Mouse (Mus musculus) kidney, postnatal 0 days (tissue): ENCODE data around the gene 4931422A03Rik. TPM values are rescaled to one million over a fixed set of nuclear protein-coding genes. Genes with fewer than 3 reads are reported as not detected.

Source experiments
- ATAC-seq: fragments of 200-750 bp; cut with Nextera tagmentation; replicated peaks from 2 replicates; pipeline ENCODE4 v1.8.0; 2017; ENCODE audit warnings: low read depth, moderate number of reproducible peaks, moderate TSS enrichment, moderate library complexity; ENCODE audit not compliant: low FRiP score
- DNase-seq: peaks from one replicate; pipeline ENCODE4 v3.0.0-alpha.2; 2016; ENCODE audit warnings: low spot score
- H3K27ac ChIP-seq: fragments of 300-500 bp; sonication (generic); 2 replicates; pipeline ENCODE4 v1.5.1; 2014; ENCODE audit warnings: mild to moderate bottlenecking
- H3K27me3 ChIP-seq: fragments of 300-500 bp; sonication (generic); 2 replicates; pipeline ENCODE4 v1.6.1; 2014; ENCODE audit warnings: low read length, mixed read lengths; ENCODE audit not compliant: insufficient read depth
- H3K36me3 ChIP-seq: fragments of 300-500 bp; sonication (generic); 2 replicates; pipeline ENCODE4 v1.6.1; 2014; ENCODE audit warnings: low read length, mixed read lengths; ENCODE audit not compliant: insufficient read depth
- H3K4me1 ChIP-seq: fragments of 300-500 bp; sonication (generic); replicated peaks from 2 replicates; pipeline ENCODE4 v1.6.1; 2014; ENCODE audit warnings: antibody characterized with exemption, low read length, mixed read lengths; ENCODE audit not compliant: insufficient read depth
- H3K4me2 ChIP-seq: fragments of 300-500 bp; sonication (generic); 2 replicates; pipeline ENCODE4 v1.6.1; 2014; ENCODE audit warnings: mild to moderate bottlenecking, low read length, moderate library complexity, mixed read lengths
- H3K4me3 ChIP-seq: fragments of 300-500 bp; sonication (generic); replicated peaks from 2 replicates; pipeline ENCODE4 v1.5.1; 2014; ENCODE audit warnings: low read depth, low read length
- H3K9ac ChIP-seq: fragments of 300-500 bp; sonication (generic); 2 replicates; pipeline ENCODE4 v1.6.1; 2014; ENCODE audit warnings: low read depth, low read length
- H3K9me3 ChIP-seq: fragments of 300-500 bp; sonication (generic); replicated peaks from 2 replicates; pipeline ENCODE4 v1.6.1; 2016; ENCODE audit warnings: low read length, inconsistent platforms, mixed read lengths
- CTCF ChIP-seq: IDR thresholded peaks from 2 replicates; pipeline ENCODE4 v1.5.1; 2016; ENCODE audit warnings: antibody characterized with exemption, low read depth, mild to moderate bottlenecking, moderate library complexity
- WGBS: fragments of 180-500 bp; shearing (Covaris S2); extraction: QIAGEN DNeasy Blood & Tissue Kit; methylation state at CpG from one replicate; pipeline ENCODE4 v1.1.7; 2014; 5-methylcytosine and 5-hydroxymethylcytosine counted together
- polyA plus RNA-seq: library from polyadenylated mRNA; unstranded; fragments of >200 nt; fragmentation: Nextera tagmentation; extraction: Ambion mirVana; gene quantifications from 2 replicates; pipeline ENCODE4 v1.2.1, GENCODE M21; 2015

The 4931422A03Rik gene
- polyA plus RNA-seq, 1 experiment from 2014 or later, result 1.3 TPM

DNA sequence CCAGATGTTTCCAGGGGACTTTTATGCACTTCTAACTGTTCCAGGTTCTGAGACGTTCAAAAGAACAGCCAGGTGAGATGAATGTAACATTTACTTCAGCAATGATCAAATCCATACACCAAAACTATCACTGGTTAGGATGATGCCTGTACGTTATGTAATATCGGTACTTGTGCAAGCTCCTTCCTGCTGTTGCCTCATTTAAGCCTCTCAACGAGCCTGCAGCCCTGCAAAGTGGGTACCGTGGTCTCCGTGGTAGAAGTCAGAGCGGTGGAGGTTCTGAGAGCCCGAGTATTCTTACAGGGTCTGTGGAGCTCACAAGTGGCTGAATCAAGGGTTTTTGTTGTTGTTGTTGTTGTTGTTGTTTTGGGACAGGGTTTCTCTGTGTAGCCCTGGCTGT, 81.3 kb downstream of the 4931422A03Rik start:
- Histone ChIP-seq H3K4me3 (no peak overlapping the region), H3K27me3 (no peaks in the 10 kb centered on the region), H3K27ac (no peak overlapping the region), H3K36me3 (no peaks in the 10 kb centered on the region), H3K4me2 (no peak overlapping the region), H3K9ac (no peak overlapping the region), H3K9me3 (no peaks in the 10 kb centered on the region), H3K4me1 (no peaks in the 10 kb centered on the region)
- DNase-seq (no peak), ATAC-seq (no peak)
- WGBS, result 73% methylated on average over 8 of the region's 8 CpGs
- TF ChIP-seq CTCF, result no peak

DNA sequence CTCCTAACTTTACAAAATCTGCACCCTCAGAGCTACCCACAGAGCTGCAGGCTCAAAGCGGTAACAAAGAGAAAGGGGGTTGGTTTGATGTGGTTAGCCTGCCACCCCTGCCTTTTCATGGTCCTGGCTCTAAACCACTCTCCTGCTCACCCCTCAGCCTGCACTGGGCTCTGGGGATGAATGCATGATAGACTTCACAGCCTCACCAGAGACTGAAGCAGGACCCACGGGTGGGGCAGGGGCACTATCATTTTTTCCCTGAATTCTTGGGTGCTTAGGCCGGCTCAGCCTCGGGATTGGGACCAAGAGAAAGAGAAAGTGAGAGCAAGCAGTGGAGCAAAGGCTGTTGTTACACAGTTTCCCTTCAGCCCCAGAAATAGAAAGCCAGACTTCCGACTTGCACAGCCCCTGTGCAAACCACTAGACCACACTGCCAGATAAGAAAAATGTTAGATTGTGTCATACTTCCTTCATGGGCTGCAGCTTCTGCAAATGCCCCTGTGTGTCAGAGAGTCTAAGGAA, 82.5 kb downstream of the 4931422A03Rik start:
- Histone ChIP-seq H3K9me3 (no peaks in the 10 kb centered on the region), H3K9ac (no peak overlapping the region), H3K27me3 (no peaks in the 10 kb centered on the region), H3K27ac (no peak overlapping the region), H3K4me2 (no peak overlapping the region), H3K36me3 (no peaks in the 10 kb centered on the region), H3K4me1 (no peaks in the 10 kb centered on the region), H3K4me3 (no peak overlapping the region)
- TF ChIP-seq CTCF, result no peak
- 83% methylated on average over 5 of the region's 5 CpGs for WGBS
- DNase-seq (no peak), ATAC-seq (no peak)

DNA sequence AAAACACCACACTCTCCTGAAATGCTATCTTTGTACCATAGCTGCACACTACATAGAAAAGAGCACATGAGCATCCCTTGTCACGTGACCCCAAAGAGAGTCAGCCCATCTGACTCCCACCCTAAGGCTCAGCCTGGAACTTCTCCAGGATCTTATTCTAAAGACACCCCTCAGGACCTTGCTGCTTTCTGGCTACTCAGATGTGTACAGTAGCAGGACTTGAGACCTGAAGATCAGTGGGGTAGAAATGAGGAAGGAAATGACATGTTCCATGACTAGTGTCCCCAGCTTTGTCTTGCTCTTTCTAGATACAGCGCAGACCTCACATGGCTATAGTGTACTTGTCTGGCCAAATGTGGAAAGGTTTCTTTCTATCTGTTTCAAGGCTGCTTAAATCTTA, 83.3 kb downstream of the 4931422A03Rik start:
- Histone ChIP-seq H3K27ac (no peak overlapping the region), H3K4me2 (no peak overlapping the region), H3K36me3 (no peaks in the 10 kb centered on the region), H3K27me3 (no peaks in the 10 kb centered on the region), H3K9me3 (no peaks in the 10 kb centered on the region), H3K4me3 (no peak overlapping the region), H3K4me1 (no peaks in the 10 kb centered on the region), H3K9ac (no peak overlapping the region)
- no peak for TF ChIP-seq CTCF
- DNase-seq, result no peak
- ATAC-seq, result no peak
- whole genome bisulfite sequencing, result 81% methylated on average over 2 of the region's 2 CpGs

DNA sequence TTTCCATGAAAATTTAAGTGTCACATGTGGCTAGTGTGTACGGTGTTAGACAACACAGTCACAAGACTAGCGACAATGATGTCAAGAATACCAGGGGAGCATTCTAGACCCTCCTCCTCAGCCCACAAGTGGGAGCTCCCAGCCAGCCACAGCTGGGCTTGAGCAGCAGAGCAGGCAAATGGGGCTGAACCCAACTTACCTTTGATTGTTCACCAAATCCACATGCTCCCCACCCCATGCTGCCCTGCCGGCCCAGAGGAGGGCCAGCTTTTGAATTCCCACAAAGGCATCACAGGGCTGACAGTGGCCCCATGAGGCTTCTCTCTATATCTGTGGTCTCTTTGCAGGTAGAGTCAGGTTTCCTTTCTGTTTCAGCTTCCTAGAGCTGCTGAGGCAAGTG, 87.1 kb downstream of the 4931422A03Rik start:
- Histone ChIP-seq H3K9ac (no peak overlapping the region), H3K36me3 (no peaks in the 10 kb centered on the region), H3K27me3 (no peaks in the 10 kb centered on the region), H3K4me1 (0 out of 2 replicates have a peak, but pooled peaks cover 5% of the 10 kb centered on the region), H3K4me2 (no peak overlapping the region), H3K4me3 (no peak overlapping the region), H3K27ac (no peak overlapping the region), H3K9me3 (no peaks in the 10 kb centered on the region)
- TF ChIP-seq CTCF, result no peak
- ATAC-seq (no peak), DNase-seq (no peak)
- WGBS, result 74% methylated on average over 3 of the region's 3 CpGs

DNA sequence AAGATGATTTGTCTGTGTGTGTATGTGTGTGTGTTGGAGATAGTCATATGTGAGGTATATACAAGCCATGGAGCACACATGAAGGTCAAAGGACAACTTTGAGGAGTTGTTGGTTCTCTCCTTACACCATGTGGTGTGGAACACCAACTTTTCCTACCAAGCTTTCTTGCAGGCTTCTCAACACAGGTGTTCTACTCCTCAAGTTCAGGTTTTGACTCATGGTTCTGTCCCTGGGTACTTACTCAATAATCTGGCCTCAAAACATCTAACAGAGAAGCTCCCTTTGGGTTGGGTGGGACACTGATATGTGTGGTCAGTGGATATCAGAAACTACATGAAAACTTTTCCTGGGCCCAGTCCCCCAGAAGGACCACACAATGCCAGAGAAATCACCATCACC, 89.2 kb downstream of the 4931422A03Rik start:
- DNase-seq (no peak), ATAC-seq (no peak)
- H3K4me2 ChIP-seq, result no peak overlapping the region
- H3K27me3 ChIP-seq, result no peaks in the 10 kb centered on the region
- H3K4me3 ChIP-seq, result no peak overlapping the region
- no peak for TF ChIP-seq CTCF
- no peaks in the 10 kb centered on the region for H3K9me3 ChIP-seq
- no peak overlapping the region for H3K9ac ChIP-seq
- no peak overlapping the region for H3K27ac ChIP-seq
- no peaks in the 10 kb centered on the region for H3K36me3 ChIP-seq
- peaks cover 9% of the 10 kb centered on the region; the same call in 1 of the 2 replicates for H3K4me1 ChIP-seq

DNA sequence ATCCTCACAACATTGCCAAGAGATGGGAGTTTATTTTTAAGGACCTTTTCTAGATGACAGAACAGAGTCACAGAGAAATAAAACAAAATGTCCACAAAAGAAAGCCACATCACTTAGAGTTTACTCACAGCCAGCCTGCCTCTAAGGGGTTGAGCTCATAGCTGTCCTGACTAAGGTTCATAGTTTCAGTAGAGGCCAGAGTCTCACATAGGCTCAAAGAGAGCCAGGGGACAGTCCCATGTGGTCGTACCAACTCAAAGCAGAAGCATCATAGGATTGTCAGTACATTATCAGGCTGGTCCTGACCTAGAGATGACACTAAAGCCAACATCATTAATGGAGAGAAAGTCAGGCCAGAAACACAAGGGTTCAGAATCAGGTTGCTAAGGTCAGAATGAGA, 89.6 kb downstream of the 4931422A03Rik start:
- Histone ChIP-seq H3K9me3 (no peaks in the 10 kb centered on the region), H3K36me3 (no peaks in the 10 kb centered on the region), H3K27ac (no peak overlapping the region), H3K9ac (no peak overlapping the region), H3K4me2 (no peak overlapping the region), H3K4me3 (no peak overlapping the region), H3K4me1 (peaks cover 9% of the 10 kb centered on the region; the same call in 1 of the 2 replicates), H3K27me3 (no peaks in the 10 kb centered on the region)
- TF ChIP-seq CTCF, result no peak
- no peak for ATAC-seq
- WGBS, result 86% methylated on average over 1 of the region's 1 CpGs
- no peak for DNase-seq

DNA sequence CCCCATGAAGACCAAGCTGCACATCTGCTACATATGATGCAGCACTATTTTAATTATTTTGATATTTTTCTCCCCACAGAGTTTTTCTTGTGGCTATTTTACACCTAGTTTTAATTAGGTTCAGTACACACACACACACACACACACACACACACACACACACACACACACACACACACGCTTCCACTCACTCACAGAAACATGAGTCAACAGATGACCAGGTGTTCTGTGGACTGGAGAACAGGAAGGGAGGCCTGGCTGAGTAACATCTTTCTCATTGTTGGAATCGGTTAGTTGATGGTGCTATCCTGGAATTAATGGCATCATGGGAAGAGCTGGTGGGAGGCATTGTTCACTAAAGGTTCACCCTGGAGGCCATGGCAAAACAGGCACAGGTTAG, 90.5 kb downstream of the 4931422A03Rik start:
- Histone ChIP-seq H3K9me3 (no peaks in the 10 kb centered on the region), H3K27ac (no peak overlapping the region), H3K9ac (no peak overlapping the region), H3K4me3 (no peak overlapping the region), H3K4me1 (peaks cover 9% of the 10 kb centered on the region; the same call in 1 of the 2 replicates), H3K27me3 (no peaks in the 10 kb centered on the region), H3K4me2 (no peak overlapping the region), H3K36me3 (no peaks in the 10 kb centered on the region)
- 67% methylated on average over 2 of the region's 2 CpGs for WGBS
- TF ChIP-seq CTCF, result no peak
- ATAC-seq (no peak), DNase-seq (no peak)
